Mouse (Mus musculus): Measurements from ENCODE around the gene Pros1.

The Pros1 gene

GRCm38 (mm10) chr16:62942418-62943410 lies 88.6 kb downstream of the Pros1 start:
- CTCF ChIA-PET, result no interaction called here
- POLR2A ChIA-PET, result no interaction called here

DNA sequence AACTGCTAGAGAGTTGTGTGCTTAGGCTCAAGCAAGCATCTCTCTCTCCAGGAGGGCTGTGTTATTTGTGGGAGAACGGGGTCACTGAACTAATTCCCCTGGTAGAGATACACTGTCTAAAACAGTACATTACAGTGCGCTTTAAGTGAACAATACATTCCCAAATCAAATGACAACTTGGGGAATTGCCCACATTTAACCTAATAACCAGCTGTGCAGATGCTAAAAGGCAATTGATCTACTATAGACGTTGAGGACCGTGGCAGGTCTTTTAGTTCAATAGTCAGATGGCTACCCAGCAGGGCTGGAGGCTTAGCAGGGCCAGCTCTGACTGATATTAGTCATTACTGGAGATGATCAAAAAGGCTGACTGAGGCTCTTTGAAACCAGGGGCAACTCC lies 104.4 kb downstream of the Pros1 start:
- ChIA-PET POLR2A (interaction anchor here in 1 of 4 experiments (0.5 kb wide), 1 partner anchor 1879 kb away, joined by 3 read pairs; no protein-coding TSS in a partner anchor), CTCF (no interaction called here)

- POLR2A ChIA-PET, result no interaction called here
- CTCF ChIA-PET, result interaction anchor here in 1 of 4 experiments (0.6 kb wide), 1 partner anchor 67 kb away, joined by 4 read pairs; no protein-coding TSS in a partner anchor
These were observed 110.3 kb downstream of the Pros1 start for GRCm38 (mm10) chr16:62964361-62964763.

- ChIA-PET CTCF (no interaction called here), POLR2A (no interaction called here)
These were observed 117.7 kb downstream of the Pros1 start for GRCm38 (mm10) chr16:62971673-62972332.

- ChIA-PET CTCF (no interaction called here), POLR2A (interaction anchor here in 1 of 4 experiments (0.8 kb wide), 1 partner anchor 109 kb away, joined by 4 read pairs; no protein-coding TSS in a partner anchor)
These were observed 120.8 kb downstream of the Pros1 start for GRCm38 (mm10) chr16:62974926-62975325.

Data from embryonic stem cell, embryonic (primary cell).